Mouse (Mus musculus) cortical plate, adult 2 months (tissue): ENCODE measurements at regions not wholly inside any gene's neighbourhood (a gene's known extent, or its start where the extent isn't known, plus 50 kb on each side); places are given as distances from the start of the nearest gene placed in this dataset.
"Not testable (repeated sequence)": the region's sequence is repeated elsewhere in the genome, so short reads cannot be mapped to it uniquely, and the experiment has no call there.

Experiments used
- CTCF ChIP-seq: fragments of 200-500 bp; IDR thresholded peaks from 2 replicates; pipeline ENCODE4 v1.5.1; 2011; ENCODE audit warnings: mild to moderate bottlenecking, control low read depth, low read length; ENCODE audit not compliant: insufficient read depth; ENCODE audit errors: extremely low read depth
- POLR2A ChIP-seq: fragments of 200-500 bp; IDR thresholded peaks from 2 replicates; pipeline ENCODE4 v1.6.1; 2011; ENCODE audit warnings: mild to moderate bottlenecking, low read length, control low read depth; ENCODE audit not compliant: insufficient read depth; ENCODE audit errors: extremely low read depth

DNA sequence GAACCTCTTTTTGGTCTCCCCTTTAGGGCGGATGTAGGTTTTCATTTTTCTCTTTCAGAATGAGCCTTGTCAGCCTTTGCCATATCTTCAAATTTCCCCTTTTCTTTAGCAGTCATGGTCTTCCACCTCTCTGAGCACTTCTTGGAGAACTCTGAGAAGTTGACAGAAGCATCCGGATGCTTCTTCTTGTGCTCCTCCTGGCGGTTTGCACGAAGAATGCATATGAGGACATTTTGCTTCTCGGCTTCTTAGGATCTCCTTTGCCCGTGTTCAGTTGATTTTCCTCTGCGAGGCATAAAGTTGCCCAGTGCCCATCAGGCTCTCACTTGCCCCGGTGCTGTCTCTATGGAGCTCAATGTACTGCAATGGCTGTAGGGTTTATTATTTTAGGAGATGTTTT, 78.5 kb upstream of the Galnt18 start:
- TF ChIP-seq POLR2A, CTCF: not testable (repeated sequence)
